Mouse (Mus musculus): ENCODE measurements at regions not wholly inside any gene's neighbourhood (a gene's known extent, or its start where the extent isn't known, plus 50 kb on each side); places are given as distances from the start of the nearest gene placed in this dataset.

DNA sequence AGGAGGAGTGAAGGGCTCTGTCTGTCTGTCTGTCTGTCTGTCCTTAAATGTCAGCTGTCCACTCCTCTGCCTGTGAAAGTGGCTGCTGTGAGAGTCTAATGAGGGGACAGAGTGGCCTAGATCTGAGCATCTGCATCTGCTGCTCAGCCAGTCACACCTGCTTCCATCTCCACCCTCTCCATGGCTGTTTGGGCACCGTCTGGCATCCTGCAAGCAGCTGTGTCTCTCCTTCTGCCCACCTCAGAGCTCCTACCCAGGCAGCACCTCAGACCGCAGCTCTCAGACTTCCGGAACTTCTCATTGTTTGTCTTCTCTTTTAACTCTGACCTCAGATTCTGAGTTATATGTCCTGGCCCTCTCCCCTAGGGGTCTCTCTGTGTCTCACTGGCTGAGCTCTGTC is 159.2 kb downstream of the Gm26897 start:
- no peak for ATAC-seq (ENCODE audit: low TSS enrichment)

- peak; percentile 56; the same call in 1 of the 2 replicates for ATAC-seq (ENCODE audit: low TSS enrichment)
Measured at GRCm38 (mm10) chr5:111893905-111894311, 160.2 kb downstream of the Gm26897 start.

DNA sequence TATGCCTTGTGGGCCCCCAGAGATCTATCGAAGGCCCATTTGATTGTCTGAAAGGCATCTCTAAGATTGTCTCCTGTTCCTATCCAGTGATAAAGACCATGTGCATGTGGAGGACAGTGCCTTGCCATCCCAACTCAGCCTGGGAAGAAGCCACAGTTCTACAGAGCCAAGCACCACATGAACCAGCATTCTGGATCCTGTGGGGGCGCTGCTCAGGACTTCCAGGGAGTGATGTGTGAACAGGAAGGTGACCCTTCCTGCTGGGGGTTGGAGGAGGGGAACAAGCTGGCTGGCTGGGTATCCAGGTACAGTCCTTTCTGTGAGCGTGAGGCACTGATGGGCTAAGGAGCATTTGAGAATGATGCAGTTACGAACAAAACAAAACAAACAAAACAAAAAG is 163.8 kb downstream of the Gm26897 start:
- no peak for ATAC-seq (ENCODE audit: low TSS enrichment)

DNA sequence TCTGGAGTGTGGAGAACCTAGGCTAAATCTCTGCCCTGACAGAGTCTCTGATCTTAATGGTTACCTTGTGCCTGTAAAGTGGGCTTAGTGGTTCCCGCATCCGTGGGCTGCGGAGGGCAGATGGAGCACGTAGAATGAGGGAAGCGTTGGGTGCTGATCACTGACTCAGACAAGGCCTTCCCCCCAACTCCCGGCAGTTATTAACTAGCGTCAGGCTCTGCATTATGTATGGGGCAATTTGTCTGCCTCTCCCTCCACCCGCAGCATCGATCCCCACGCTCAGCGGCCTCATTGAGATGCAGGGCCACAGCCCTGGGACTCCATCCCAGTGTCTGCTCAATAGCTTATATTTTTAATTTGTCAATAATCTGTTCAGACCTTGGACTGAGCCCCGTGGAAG is 164.8 kb downstream of the Gm26897 start:
- ATAC-seq (ENCODE audit: low TSS enrichment), result no peak

GRCm38 (mm10) chr5:111901197-111901596 is 167.5 kb downstream of the Gm26897 start:
- ATAC-seq (ENCODE audit: low TSS enrichment), result no peak

DNA sequence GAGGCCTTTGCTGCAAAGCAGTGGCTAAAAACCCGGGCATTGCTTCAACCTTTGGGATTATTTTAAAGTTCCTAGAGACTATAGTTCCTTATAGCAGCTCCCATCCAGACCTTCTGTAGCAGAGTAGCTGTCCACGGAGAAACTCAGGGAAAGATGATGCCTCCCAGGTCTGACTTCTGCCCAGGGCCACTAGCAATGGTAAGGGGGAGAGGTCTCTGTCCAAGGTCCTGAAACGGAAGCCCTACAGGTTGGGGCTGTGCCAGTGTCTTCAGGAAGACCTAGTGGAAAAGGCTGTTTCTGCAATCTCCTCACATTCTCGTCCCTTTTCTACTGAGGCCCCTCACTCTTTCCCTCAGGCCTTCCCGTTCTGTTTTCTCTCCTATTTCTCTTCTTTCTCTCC is 168.0 kb downstream of the Gm26897 start:
- no peak for ATAC-seq (ENCODE audit: low TSS enrichment)

DNA sequence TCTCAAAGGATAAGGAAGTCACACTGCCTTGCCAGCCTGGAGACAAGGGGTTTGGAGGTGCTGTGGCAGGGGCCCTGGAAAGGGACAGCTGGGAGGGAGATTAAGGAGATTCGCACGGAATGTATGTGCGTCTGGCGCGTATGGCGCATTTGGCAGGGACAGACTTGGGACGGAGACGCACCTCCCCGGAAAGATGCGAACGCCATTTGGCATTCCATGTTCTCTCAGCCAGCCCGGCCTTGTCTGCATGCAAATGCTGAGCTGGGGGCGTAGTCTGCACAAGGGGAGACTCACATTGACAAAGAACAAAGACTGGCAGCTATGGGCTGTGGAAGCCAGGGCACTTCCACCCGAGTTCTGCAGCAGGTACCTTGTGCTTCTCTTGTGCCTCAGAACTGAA is 174.4 kb downstream of the Gm26897 start:
- no peak for ATAC-seq (ENCODE audit: low TSS enrichment)

DNA sequence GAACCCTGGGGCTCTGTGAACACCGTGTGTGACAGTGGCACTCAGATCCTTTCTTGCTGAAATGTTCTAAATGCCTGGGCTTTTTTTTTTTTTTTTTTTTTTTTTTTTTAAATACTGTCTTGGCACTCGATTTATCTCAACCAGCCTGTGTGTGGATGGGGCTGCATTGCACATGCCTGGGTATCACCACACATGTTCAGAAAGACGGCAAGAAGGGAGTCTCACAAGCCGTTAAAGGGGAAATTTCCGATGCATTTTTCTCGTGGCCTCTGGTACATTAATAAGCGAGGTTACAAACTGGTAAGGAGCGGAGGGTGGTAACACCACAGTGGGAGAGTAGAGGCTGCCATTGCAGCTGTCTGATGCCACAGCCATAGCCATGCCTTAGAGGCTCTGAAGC is 176.8 kb downstream of the Gm26897 start:
- no peak for ATAC-seq (ENCODE audit: low TSS enrichment)

DNA sequence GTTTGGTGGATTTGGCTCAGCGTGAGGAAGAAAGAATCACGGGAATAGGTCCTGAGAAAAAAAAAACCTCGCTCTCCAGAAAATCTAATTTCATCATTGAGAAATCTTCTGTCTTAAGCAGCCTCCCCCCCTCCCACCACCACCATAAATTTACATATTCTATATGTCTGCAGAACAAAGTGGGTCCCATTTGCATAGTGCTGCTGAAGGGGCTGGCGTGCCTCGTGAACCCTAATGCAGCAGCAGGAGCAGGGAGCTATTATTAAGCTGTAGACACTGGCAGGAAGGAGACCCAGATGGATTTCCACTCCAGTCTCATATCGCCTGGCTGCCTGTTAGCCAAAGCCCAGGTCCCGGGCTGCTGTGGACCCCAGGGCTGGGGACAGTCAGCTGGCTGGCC is 179.6 kb downstream of the Gm26897 start:
- ATAC-seq (ENCODE audit: low TSS enrichment), result no peak

GRCm38 (mm10) chr5:111914296-111914695 is 180.6 kb downstream of the Gm26897 start:
- no peak for ATAC-seq (ENCODE audit: low TSS enrichment)

DNA sequence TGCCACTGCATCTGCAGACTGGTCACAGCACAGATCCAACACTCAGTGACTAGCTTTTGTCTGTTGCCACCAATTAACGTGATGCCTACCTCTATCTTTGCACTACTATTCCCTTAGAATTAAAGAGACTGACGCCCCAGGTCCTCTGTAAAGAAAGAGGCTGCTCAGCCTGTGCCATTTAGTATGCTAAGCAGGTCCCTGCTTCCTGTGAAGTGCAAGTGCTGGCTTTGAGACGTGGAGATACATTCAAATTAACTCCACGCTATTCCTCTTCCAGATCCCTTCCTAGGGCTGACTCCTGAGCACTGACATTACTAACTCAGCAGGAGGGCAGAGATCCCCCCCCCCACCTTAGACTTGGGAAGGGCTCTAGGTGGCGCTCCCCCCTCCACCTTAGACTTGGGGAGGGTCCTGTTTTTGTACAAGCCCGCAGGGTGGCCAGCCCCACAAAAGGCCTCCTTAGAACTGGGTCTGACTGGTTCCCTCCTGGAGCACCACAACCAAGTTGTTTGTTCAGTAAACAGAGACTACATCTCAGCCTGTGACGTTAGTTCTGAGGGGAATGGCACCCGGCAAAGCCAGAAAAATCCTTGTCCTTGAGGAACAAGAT is 184.0 kb downstream of the Gm26897 start:
- no peak for ATAC-seq (ENCODE audit: low TSS enrichment)

DNA sequence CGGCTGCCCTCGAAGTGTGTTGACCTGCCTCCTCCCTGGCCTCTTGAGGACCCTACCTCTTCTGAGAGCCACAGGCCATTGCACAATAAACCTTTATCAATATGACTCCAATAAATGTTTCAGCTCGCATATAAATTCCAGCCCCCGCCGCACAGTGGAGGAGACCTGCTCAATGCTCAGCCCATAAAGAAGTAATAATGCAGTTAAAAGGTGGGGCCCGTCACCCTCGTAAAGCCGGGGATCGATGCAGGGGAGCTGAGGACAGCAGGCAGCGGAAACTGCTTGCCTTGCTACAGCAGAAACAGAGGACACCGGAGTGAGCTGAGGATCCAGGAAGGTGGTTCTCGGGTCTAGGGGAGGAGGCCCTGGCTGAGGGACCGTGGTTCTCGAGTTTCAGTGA is 185.2 kb downstream of the Gm26897 start:
- no peak for ATAC-seq (ENCODE audit: low TSS enrichment)

- ATAC-seq (ENCODE audit: low TSS enrichment), result no peak
Measured at GRCm38 (mm10) chr5:111922991-111923701, 189.4 kb downstream of the Gm26897 start.

- ATAC-seq (ENCODE audit: low TSS enrichment), result no peak
Measured at GRCm38 (mm10) chr5:111925757-111926156, 192.0 kb downstream of the Gm26897 start.

- no peak for ATAC-seq (ENCODE audit: low TSS enrichment)
Measured at GRCm38 (mm10) chr5:111929180-111929990, 195.7 kb downstream of the Gm26897 start.

DNA sequence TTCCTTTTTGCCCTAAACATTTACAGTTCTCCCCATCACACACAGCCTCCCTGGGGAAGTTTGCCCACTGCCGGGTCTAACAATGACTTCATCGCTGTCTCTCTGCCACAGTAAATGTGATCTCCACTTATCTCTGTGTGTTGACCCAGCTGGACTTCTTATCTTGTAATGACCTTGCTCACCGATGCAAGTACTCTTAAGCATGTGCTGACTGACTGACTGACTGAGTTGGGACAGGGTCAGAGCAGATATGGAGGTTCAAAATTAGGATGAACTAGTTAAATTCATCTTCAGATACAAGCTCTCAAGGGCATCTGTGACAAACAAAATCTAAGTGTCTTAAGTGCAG is 196.2 kb downstream of the Gm26897 start:
- ATAC-seq (ENCODE audit: low TSS enrichment), result no peak

GRCm38 (mm10) chr5:111931733-111932132 is 198.0 kb downstream of the Gm26897 start:
- no peak for ATAC-seq (ENCODE audit: low TSS enrichment)

GRCm38 (mm10) chr5:111935381-111936134 is 201.8 kb downstream of the Gm26897 start:
- ATAC-seq (ENCODE audit: low TSS enrichment), result no peak

DNA sequence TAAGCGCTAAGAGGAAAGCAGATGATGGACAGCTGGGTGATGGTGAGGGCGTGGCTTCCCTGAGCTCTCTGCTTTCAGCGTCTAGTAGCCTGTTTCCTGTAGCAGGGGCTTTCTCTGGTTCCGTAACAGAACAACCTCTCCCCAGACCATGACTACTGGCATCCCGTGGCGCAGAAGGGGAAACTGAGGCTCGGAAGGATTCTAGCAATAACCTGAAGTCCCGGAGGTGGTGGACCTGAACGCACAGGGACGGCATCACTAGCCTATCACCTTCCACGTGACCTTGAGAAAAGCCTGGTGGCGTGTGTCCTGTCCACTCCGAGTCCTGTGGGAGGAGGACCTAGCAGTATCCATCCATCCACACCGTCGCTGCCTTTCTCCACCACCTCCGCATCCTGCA is 208.1 kb downstream of the Gm26897 start:
- no peak for ATAC-seq (ENCODE audit: low TSS enrichment)

GRCm38 (mm10) chr5:111942792-111943191 is 209.1 kb downstream of the Gm26897 start:
- ATAC-seq (ENCODE audit: low TSS enrichment), result no peak

DNA sequence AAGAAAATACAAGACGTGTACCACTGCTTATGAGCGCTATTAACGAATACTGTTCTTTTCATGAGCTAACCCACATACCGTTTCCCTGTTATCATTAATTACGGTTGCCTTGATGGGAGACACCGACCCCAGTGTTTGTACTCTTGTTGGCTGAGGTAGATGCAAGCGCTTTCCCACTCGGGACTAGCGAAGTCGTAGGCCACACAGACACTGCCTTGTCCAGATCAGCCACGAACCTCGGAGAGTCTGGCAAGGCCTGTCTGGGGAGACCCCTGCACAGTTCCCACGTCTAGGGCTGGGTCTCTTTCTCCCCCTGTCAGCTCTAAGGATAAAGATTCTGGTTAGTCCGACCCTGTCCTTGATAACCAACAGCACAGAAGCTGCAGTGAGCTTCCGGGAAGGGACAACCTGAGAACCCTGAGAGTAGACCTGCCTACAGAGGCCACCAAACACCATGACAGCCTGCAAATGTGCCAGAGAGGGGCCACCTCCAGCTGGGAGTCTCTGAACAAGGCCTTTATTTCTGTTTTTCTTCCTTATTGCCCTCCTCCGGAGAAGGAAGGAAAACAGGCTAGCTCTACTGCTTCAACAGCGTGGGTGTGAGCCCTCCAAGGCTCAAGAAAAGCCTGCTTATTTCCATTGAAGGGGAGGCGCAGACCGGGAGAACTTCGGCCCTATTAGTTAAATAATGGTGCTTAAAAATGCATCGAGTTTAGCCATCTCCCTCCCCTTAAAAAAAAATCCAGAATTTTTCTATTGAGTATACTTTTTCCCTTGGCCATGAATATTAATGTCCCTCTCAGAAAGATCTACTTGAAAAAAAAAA is 209.8 kb downstream of the Gm26897 start:
- ATAC-seq (ENCODE audit: low TSS enrichment), result no peak
